Mouse (Mus musculus): Measurements from ENCODE around the gene Arcn1. TPM values are rescaled to one million over a fixed set of nuclear protein-coding genes. Genes with fewer than 3 reads are reported as not detected.
A peak's percentile ranks its signal among the peaks of the same experiment; 100 is the strongest.

Arcn1 gene
- polyA plus RNA-seq, 1 experiment from 2014 or later = 98.1 TPM

GRCm38 (mm10) chr9:44709600-44709999, 58.0 kb downstream of the Arcn1 start:
- Histone ChIP-seq H3K27me3 (ENCODE audit: control insufficient read depth, insufficient read depth, low read length) (no peaks in the 10 kb centered on the region), H3K9ac (ENCODE audit: low read length) (no peak overlapping the region), H3K4me2 (replicated peaks; ENCODE audit: low read depth) (no peak overlapping the region), H3K36me3 (ENCODE audit: control insufficient read depth, insufficient read depth, low read length) (peaks cover 4% of the 10 kb centered on the region), H3K9me3 (ENCODE audit: control insufficient read depth, low read length) (no peaks in the 10 kb centered on the region), H3K27ac (replicated peaks) (no peak overlapping the region; the same call in 1 of the 2 replicates), H3K4me1 (replicated peaks; ENCODE audit: control insufficient read depth, insufficient read depth) (0 out of 2 replicates have a peak, but pooled peaks cover 6% of the 10 kb centered on the region), H3K4me3 (ENCODE audit: low read depth, low read length) (no peak overlapping the region)
- ATAC-seq (ENCODE audit: low FRiP score, low TSS enrichment) = no peak
- WGBS = 52% methylated on average over 2 of the region's 2 CpGs
- peak; percentile 60 for DNase-seq (ENCODE audit: low spot score)
- TF ChIP-seq EP300 (optimal IDR thresholded peaks at IDR 0.05) (no peak), CTCF (IDR thresholded peaks at IDR 0.05; ENCODE audit: low read depth) (peak; percentile 78)

GRCm38 (mm10) chr9:44708925-44709324, 58.7 kb downstream of the Arcn1 start:
- DNase-seq (ENCODE audit: low spot score) = no peak
- no peak overlapping the region for H3K9ac ChIP-seq (ENCODE audit: low read length)
- peaks cover 5% of the 10 kb centered on the region for H3K36me3 ChIP-seq (ENCODE audit: control insufficient read depth, insufficient read depth, low read length)
- peak overlapping the region; percentile 77 for H3K4me2 ChIP-seq (replicated peaks; ENCODE audit: low read depth)
- H3K9me3 ChIP-seq (ENCODE audit: control insufficient read depth, low read length) = no peaks in the 10 kb centered on the region
- no peaks in the 10 kb centered on the region for H3K27me3 ChIP-seq (ENCODE audit: control insufficient read depth, insufficient read depth, low read length)
- no peak overlapping the region for H3K27ac ChIP-seq (replicated peaks)
- TF ChIP-seq CTCF (IDR thresholded peaks at IDR 0.05; ENCODE audit: low read depth) = no peak
- TF ChIP-seq EP300 (optimal IDR thresholded peaks at IDR 0.05) = no peak
- H3K4me1 ChIP-seq (replicated peaks; ENCODE audit: control insufficient read depth, insufficient read depth) = 0 out of 2 replicates have a peak, but pooled peaks cover 6% of the 10 kb centered on the region
- WGBS = 31% methylated on average over 6 of the region's 6 CpGs
- no peak for ATAC-seq (ENCODE audit: low FRiP score, low TSS enrichment)
- peak overlapping the region; percentile 38; the same call in 1 of the 2 replicates for H3K4me3 ChIP-seq (ENCODE audit: low read depth, low read length)

- H3K4me1 ChIP-seq (replicated peaks; ENCODE audit: control insufficient read depth, insufficient read depth) = 0 out of 2 replicates have a peak, but pooled peaks cover 6% of the 10 kb centered on the region
- H3K27ac ChIP-seq (replicated peaks) = 0 out of 2 replicates have a peak overlapping the region, but pooled peaks have one; percentile 53
- peaks cover 9% of the 10 kb centered on the region for H3K36me3 ChIP-seq (ENCODE audit: control insufficient read depth, insufficient read depth, low read length)
- no peaks in the 10 kb centered on the region for H3K27me3 ChIP-seq (ENCODE audit: control insufficient read depth, insufficient read depth, low read length)
- ATAC-seq (ENCODE audit: low FRiP score, low TSS enrichment) (peak; percentile 73), DNase-seq (ENCODE audit: low spot score) (peak; percentile 91)
- H3K4me2 ChIP-seq (replicated peaks; ENCODE audit: low read depth) = peak overlapping the region; percentile 77
- H3K9ac ChIP-seq (ENCODE audit: low read length) = peak overlapping the region; percentile 48
- H3K9me3 ChIP-seq (ENCODE audit: control insufficient read depth, low read length) = no peaks in the 10 kb centered on the region
- no peak for TF ChIP-seq EP300 (optimal IDR thresholded peaks at IDR 0.05)
- peak; percentile 68 for TF ChIP-seq CTCF (IDR thresholded peaks at IDR 0.05; ENCODE audit: low read depth)
- peak overlapping the region; percentile 38 for H3K4me3 ChIP-seq (ENCODE audit: low read depth, low read length)
- WGBS = 2% methylated on average over 20 of the region's 24 CpGs
Measured at GRCm38 (mm10) chr9:44708429-44708765, 59.2 kb downstream of the Arcn1 start.

GRCm38 (mm10) chr9:44707749-44708428, 59.8 kb downstream of the Arcn1 start:
- H3K4me2 ChIP-seq (replicated peaks; ENCODE audit: low read depth) = peak overlapping the region; percentile 77

GRCm38 (mm10) chr9:44699730-44700129, 67.9 kb downstream of the Arcn1 start:
- Histone ChIP-seq H3K4me3 (ENCODE audit: low read depth, low read length) (no peak overlapping the region), H3K4me2 (replicated peaks; ENCODE audit: low read depth) (no peak overlapping the region), H3K36me3 (ENCODE audit: control insufficient read depth, insufficient read depth, low read length) (peaks cover 30% of the 10 kb centered on the region), H3K27me3 (ENCODE audit: control insufficient read depth, insufficient read depth, low read length) (no peaks in the 10 kb centered on the region), H3K9me3 (ENCODE audit: control insufficient read depth, low read length) (no peaks in the 10 kb centered on the region), H3K27ac (replicated peaks) (no peak overlapping the region), H3K4me1 (replicated peaks; ENCODE audit: control insufficient read depth, insufficient read depth) (no peaks in the 10 kb centered on the region), H3K9ac (ENCODE audit: low read length) (no peak overlapping the region)
- TF ChIP-seq EP300 (optimal IDR thresholded peaks at IDR 0.05) (no peak), CTCF (IDR thresholded peaks at IDR 0.05; ENCODE audit: low read depth) (no peak)
- no peak for DNase-seq (ENCODE audit: low spot score)
- 74% methylated on average over 5 of the region's 5 CpGs for WGBS
- ATAC-seq (ENCODE audit: low FRiP score, low TSS enrichment) = no peak

More at GRCm38 (mm10) chr9:44707749-44708428, 59.8 kb downstream of the Arcn1 start:
- Histone ChIP-seq H3K36me3 (ENCODE audit: control insufficient read depth, insufficient read depth, low read length) (peaks cover 9% of the 10 kb centered on the region), H3K27me3 (ENCODE audit: control insufficient read depth, insufficient read depth, low read length) (no peaks in the 10 kb centered on the region), H3K27ac (replicated peaks) (0 out of 2 replicates have a peak overlapping the region, but pooled peaks have one; percentile 53), H3K4me3 (ENCODE audit: low read depth, low read length) (peak overlapping the region; percentile 38), H3K9me3 (ENCODE audit: control insufficient read depth, low read length) (no peaks in the 10 kb centered on the region), H3K4me1 (replicated peaks; ENCODE audit: control insufficient read depth, insufficient read depth) (0 out of 2 replicates have a peak, but pooled peaks cover 6% of the 10 kb centered on the region), H3K9ac (ENCODE audit: low read length) (peak overlapping the region; percentile 48)
- 28% methylated on average over 28 of the region's 28 CpGs for WGBS
- ATAC-seq (ENCODE audit: low FRiP score, low TSS enrichment) = no peak; the same call in 1 of the 2 replicates
- DNase-seq (ENCODE audit: low spot score) = no peak
- TF ChIP-seq EP300 (optimal IDR thresholded peaks at IDR 0.05) (no peak), CTCF (IDR thresholded peaks at IDR 0.05; ENCODE audit: low read depth) (no peak)

GRCm38 (mm10) chr9:44699196-44699595, 68.4 kb downstream of the Arcn1 start:
- Histone ChIP-seq H3K9ac (ENCODE audit: low read length) (no peak overlapping the region), H3K27ac (replicated peaks) (no peak overlapping the region), H3K36me3 (ENCODE audit: control insufficient read depth, insufficient read depth, low read length) (peaks cover 31% of the 10 kb centered on the region)

More at GRCm38 (mm10) chr9:44699196-44699595, 68.4 kb downstream of the Arcn1 start:
- Histone ChIP-seq H3K27me3 (ENCODE audit: control insufficient read depth, insufficient read depth, low read length) (no peaks in the 10 kb centered on the region), H3K9me3 (ENCODE audit: control insufficient read depth, low read length) (no peaks in the 10 kb centered on the region), H3K4me1 (replicated peaks; ENCODE audit: control insufficient read depth, insufficient read depth) (no peaks in the 10 kb centered on the region), H3K4me3 (ENCODE audit: low read depth, low read length) (no peak overlapping the region), H3K4me2 (replicated peaks; ENCODE audit: low read depth) (no peak overlapping the region)
- TF ChIP-seq EP300 (optimal IDR thresholded peaks at IDR 0.05) = no peak
- no peak for TF ChIP-seq CTCF (IDR thresholded peaks at IDR 0.05; ENCODE audit: low read depth)
- no peak for ATAC-seq (ENCODE audit: low FRiP score, low TSS enrichment)
- WGBS = 85% methylated on average over 10 of the region's 10 CpGs
- no peak for DNase-seq (ENCODE audit: low spot score)
